Mouse (Mus musculus): ENCODE measurements around the gene Cic.
"Not testable (repeated sequence)": the region's sequence is repeated elsewhere in the genome, so short reads cannot be mapped to it uniquely, and the experiment has no call there.

Cic gene

GRCm38 (mm10) chr7:25306614-25306996 lies 39.1 kb downstream of the Cic start:
- DNase-seq (ENCODE audit: low spot score) = no peak

- DNase-seq (ENCODE audit: low spot score) = no peak
These were observed 41.3 kb downstream of the Cic start for GRCm38 (mm10) chr7:25308702-25309318.

GRCm38 (mm10) chr7:25309425-25309824 lies 41.9 kb downstream of the Cic start:
- no peak for DNase-seq (ENCODE audit: low spot score)

- no peak for DNase-seq (ENCODE audit: low spot score)
These were observed 43.7 kb downstream of the Cic start for GRCm38 (mm10) chr7:25311193-25311592.

- DNase-seq (ENCODE audit: low spot score) = no peak
These were observed 45.8 kb downstream of the Cic start for GRCm38 (mm10) chr7:25313325-25313724.

- no peak for DNase-seq (ENCODE audit: low spot score)
These were observed 47.3 kb downstream of the Cic start for GRCm38 (mm10) chr7:25314606-25315305.

DNA sequence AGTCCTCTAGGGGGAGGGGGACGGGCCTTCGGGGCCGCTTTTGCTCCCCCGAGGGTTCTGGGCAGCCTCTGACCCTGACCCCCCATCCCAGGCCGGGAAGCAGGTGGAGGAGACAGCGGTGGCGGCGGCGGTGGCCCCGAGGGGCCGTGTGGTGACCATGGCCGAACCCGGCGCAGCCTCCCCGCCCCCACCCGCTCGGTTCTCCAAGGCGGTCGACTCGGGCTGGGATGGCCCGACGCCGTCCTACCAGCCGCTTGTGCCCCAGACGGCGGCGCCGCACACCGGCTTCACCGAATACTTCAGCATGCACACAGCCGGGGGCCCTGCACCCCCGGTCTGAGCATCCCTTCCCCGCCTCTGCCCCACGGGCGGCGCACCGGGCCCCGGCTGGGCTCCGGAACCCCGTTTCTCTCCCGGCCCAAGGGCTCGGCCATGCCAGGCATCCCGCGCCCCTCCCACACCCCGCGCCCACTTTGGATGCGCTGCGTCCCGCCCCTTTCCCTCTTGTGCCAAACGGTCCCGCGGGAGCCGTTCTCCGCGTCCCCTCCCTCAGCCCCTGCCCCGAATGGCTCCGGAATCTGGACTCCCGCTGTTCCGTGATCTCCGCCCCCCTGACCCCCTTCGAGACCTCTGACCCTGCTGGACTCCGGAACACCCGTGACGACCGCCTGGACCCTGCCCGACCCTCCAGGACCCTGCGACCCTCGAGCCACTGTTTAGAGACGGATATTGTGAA lies 48.0 kb downstream of the Cic start:
- no peak for DNase-seq (ENCODE audit: low spot score)

DNA sequence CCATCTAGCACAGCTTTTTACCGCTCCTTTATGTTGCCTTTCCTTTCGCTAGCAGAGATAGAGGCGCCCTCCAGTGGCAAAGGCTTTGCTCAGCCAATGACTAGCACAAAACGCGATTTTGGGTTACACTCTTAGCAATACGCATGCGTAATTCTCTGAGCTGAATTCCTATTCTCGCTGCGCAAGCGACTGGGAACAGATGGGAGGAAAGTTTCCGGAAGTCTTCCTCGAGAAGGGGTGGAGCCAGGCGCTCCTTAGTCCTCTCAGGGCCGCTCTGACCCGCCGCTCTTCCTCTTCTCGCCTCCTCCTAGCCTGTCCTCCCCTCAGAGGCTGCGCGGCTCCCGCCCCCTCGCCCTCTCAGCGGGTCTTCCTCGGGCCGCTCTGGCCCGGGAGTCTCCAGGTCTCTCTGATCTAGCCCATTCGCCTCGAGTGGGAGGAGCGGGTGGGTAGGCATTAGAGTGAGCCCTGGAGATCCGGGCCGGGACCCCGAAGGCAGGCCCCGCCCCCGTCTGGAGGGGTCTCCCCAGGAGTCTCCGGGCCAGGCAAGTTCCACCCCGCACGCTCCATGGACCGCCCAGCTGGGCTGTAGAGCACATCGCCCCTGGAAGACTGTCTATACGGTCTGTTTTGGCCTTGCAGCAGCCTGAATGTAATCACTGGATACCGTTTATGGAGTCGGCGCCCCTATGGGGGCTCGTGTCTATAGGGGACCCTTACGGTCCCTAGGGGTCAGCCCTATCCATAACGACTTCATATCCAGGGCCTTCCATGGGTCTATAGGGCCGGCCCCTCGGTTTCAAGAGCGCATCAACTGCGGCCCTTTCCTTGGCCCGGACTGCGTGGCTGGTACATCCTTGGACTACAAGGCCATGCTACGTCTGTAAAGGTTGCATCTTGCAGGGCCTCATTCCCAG lies 49.3 kb downstream of the Cic start, which contains the start of gene Megf8:
TSS of gene Megf8 (plus strand) at position 633 of the 914 bp plus-strand sequence.
- DNase-seq (ENCODE audit: low spot score) = peak; percentile 73

DNA sequence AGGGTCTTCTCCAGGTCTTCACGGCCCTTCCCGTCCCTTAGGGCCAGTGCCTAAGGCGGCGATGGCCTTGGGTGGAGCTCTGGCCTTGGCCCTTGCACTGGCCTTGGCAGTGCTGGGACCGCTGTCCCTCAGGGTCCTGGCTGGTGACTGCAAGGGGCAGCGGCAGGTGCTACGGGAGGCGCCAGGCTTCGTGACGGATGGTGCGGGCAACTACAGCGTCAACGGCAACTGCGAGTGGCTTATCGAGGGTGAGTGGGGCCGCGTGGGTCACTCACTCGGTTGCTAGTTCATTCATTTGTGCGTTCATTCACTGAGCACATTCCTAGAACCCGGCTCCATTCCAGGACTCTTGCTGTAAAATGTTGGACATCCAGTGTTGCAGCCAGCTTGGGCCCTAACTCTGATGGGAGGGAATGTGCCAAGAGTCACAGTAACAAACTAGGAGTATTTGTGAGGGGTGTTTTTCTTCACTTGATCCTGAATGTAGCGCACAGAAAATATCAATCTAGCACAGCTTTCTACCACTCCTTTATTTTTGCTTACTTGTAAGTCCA lies 50.0 kb downstream of the Cic start:
- no peak for DNase-seq (ENCODE audit: low spot score)

DNA sequence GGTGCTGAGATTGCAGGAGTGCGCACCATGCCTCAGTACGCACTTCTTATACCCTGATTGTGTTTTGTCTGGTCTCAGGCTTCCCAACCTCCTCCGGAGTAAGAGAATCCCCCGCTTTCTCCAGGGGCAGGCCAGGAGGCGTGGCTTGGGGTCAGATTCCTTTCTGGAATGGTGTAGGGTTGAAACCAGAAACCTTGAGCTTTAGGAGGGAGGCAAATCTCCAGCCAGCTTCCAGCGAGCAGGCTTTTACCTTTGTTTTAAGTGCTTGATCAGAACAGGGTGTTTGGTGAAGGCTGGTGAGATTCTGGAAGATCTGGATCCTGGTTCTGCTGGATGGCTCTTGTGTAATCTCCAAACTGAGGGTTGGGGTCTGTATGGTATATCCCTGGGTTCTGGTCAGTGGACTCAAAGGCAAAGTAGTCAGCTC lies 54.6 kb downstream of the Cic start:
- no peak for DNase-seq (ENCODE audit: low spot score)

GRCm38 (mm10) chr7:25323219-25323618 lies 55.7 kb downstream of the Cic start:
- no peak for DNase-seq (ENCODE audit: low spot score)

GRCm38 (mm10) chr7:25325431-25325830 lies 57.9 kb downstream of the Cic start:
- not testable (repeated sequence) for DNase-seq (ENCODE audit: low spot score)

- no peak for DNase-seq (ENCODE audit: low spot score)
These were observed 58.7 kb downstream of the Cic start for GRCm38 (mm10) chr7:25326233-25326632.

DNA sequence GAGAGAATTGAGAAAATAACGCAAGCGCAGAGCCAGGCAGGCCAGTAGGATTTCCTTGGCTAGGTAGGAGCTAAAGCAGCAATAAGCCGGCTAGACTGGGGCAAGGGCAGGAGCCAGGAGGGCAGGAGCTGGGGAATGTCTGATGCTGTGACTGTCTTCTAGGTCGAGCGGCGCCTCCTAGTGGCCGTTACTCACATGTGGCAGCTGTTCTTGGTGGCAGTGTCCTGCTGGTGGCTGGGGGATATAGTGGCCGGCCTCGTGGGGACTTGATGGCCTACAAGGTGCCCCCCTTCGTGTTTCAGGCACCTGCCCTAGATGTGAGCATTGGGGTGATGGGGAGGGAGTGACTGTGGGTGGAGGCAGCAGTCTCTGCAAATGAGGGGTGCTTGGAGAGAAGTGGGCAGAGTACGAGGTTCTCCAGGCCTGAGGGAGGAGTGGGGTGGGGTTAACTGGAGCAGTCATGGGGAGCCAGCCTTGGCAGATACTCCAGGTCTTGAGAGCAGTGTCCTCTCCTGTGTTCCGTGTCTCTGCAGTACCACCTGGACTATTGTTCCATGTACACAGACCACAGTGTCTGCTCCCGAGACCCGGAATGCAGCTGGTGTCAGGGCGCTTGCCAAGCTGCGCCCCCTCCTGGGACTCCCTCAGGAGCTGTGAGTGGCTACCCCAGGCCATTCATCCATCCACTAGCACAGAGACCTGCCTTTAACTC lies 66.2 kb downstream of the Cic start:
- DNase-seq (ENCODE audit: low spot score) = no peak

- DNase-seq (ENCODE audit: low spot score) = no peak
These were observed 67.0 kb downstream of the Cic start for GRCm38 (mm10) chr7:25334472-25334871.

DNA sequence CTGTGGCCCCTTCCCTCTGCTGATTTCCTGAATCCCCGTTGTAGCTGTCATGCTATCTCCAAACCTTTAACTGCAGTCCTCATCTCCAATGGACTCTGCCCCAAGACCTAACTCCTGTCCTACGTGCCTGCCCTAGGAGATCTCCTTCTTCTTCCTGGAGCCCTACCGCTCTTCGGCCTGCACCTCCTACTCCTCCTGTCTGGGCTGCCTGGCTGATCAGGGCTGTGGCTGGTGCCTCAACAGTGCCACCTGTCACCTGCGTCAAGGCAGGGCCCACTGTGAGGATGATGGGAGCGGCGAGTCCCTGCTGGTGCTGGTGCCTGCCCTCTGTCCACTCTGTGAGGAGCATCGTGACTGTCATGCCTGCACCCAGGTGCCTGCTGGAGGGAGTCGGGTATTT lies 71.8 kb downstream of the Cic start:
- DNase-seq (ENCODE audit: low spot score) = no peak

- DNase-seq (ENCODE audit: low spot score) = no peak
These were observed 73.7 kb downstream of the Cic start for GRCm38 (mm10) chr7:25341000-25341784.

All from ovary, postnatal 10 days (tissue).